Mouse (Mus musculus) kidney, adult 9 months (tissue): ENCODE measurements around the gene Cela3a.
"Not testable (repeated sequence)": the region's sequence is repeated elsewhere in the genome, so short reads cannot be mapped to it uniquely, and the experiment has no call there.

ENCODE experiments used
- DNase-seq: peaks from one replicate; pipeline ENCODE4 v3.0.0; 2022

Cela3a gene

GRCm38 (mm10) chr4:137409691-137410090, at the start of gene Cela3a:
TSS of gene Cela3a (minus strand) at chr4:137409791.
- no peak for DNase-seq

- no peak for DNase-seq
Observed at GRCm38 (mm10) chr4:137458861-137459260, 49.3 kb upstream of the Cela3a start.

- DNase-seq, result no peak
Observed at GRCm38 (mm10) chr4:137458310-137458709, 48.7 kb upstream of the Cela3a start.

- DNase-seq, result no peak
Observed at GRCm38 (mm10) chr4:137457292-137457691, 47.7 kb upstream of the Cela3a start.

GRCm38 (mm10) chr4:137456581-137456980, 47.0 kb upstream of the Cela3a start:
- no peak for DNase-seq

- DNase-seq, result no peak
Observed at GRCm38 (mm10) chr4:137454582-137454981, 45.0 kb upstream of the Cela3a start.

GRCm38 (mm10) chr4:137453234-137453767, 43.7 kb upstream of the Cela3a start, which contains the start of gene 1700013G24Rik:
TSS of gene 1700013G24Rik (plus strand) at chr4:137453284.
- DNase-seq, result no peak

GRCm38 (mm10) chr4:137452190-137452589, 42.6 kb upstream of the Cela3a start:
- DNase-seq, result no peak

GRCm38 (mm10) chr4:137449715-137450114, 40.1 kb upstream of the Cela3a start:
- no peak for DNase-seq

- no peak for DNase-seq
Observed at GRCm38 (mm10) chr4:137449132-137449531, 39.5 kb upstream of the Cela3a start.

- DNase-seq, result no peak
Observed at GRCm38 (mm10) chr4:137448641-137449040, 39.0 kb upstream of the Cela3a start.

- DNase-seq, result peak; percentile 24
Observed at GRCm38 (mm10) chr4:137448197-137448596, 38.6 kb upstream of the Cela3a start.

GRCm38 (mm10) chr4:137447363-137448196, 38.0 kb upstream of the Cela3a start:
- DNase-seq, result peak; percentile 24

GRCm38 (mm10) chr4:137445881-137446280, 36.3 kb upstream of the Cela3a start:
- DNase-seq, result no peak

GRCm38 (mm10) chr4:137443625-137444024, 34.0 kb upstream of the Cela3a start:
- peak; percentile 75 for DNase-seq

- DNase-seq, result no peak
Observed at GRCm38 (mm10) chr4:137441332-137441731, 31.7 kb upstream of the Cela3a start.

- no peak for DNase-seq
Observed at GRCm38 (mm10) chr4:137438842-137439241, 29.3 kb upstream of the Cela3a start.

- no peak for DNase-seq
Observed at GRCm38 (mm10) chr4:137436979-137437669, 27.5 kb upstream of the Cela3a start.

- not testable (repeated sequence) for DNase-seq
Observed at GRCm38 (mm10) chr4:137432700-137433550, 23.3 kb upstream of the Cela3a start.

- no peak for DNase-seq
Observed at GRCm38 (mm10) chr4:137430502-137430901, 20.9 kb upstream of the Cela3a start, which contains the start of gene Cela3b. TSS of gene Cela3b (minus strand) at chr4:137430540.

- DNase-seq, result no peak
Observed at GRCm38 (mm10) chr4:137417712-137418564, 8.3 kb upstream of the Cela3a start.

GRCm38 (mm10) chr4:137414936-137415335, 5.3 kb upstream of the Cela3a start:
- DNase-seq, result peak; percentile 71
